Mouse (Mus musculus): Measurements from ENCODE around the gene Pla1a. TPM values are rescaled to one million over a fixed set of nuclear protein-coding genes. Genes with fewer than 3 reads are reported as not detected.

Gene Pla1a
- polyA plus RNA-seq, 1 experiment: 1.6 TPM

DNA sequence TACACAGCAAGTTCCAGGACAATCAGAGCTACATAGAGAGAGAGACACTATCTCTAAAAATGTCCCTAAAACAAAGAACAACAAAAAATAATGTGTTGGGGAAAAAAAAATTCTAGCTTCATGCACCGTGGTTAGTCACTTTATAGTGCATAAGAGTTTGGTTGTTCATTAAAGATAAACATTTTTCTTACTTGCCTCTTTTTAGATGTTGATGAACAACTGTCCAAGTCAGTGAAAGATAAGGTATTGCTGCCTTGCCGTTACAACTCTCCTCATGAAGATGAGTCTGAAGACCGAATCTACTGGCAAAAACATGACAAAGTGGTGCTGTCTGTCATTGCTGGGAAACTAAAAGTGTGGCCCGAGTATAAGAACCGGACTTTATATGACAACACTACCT lies 40.7 kb upstream of the Pla1a start:
- Histone ChIP-seq H3K27me3 (ENCODE audit: control insufficient read depth, insufficient read depth, low read length) (no peaks in the 10 kb centered on the region), H3K27ac (ENCODE audit: insufficient read depth, low read length) (no peak overlapping the region), H3K4me1 (ENCODE audit: control insufficient read depth, insufficient read depth, low read length) (0 out of 2 replicates have a peak, but pooled peaks cover 5% of the 10 kb centered on the region), H3K4me3 (replicated peaks; ENCODE audit: insufficient read depth, low read depth, low read length) (no peak overlapping the region)
- DNase-seq: no peak
- WGBS: 92% methylated on average over 5 of the region's 5 CpGs
- TF ChIP-seq CTCF (IDR thresholded peaks at IDR 0.05; ENCODE audit: borderline replicate concordance, insufficient read depth, low read depth, low read length) (no peak), POLR2A (IDR thresholded peaks at IDR 0.05; ENCODE audit: borderline replicate concordance, insufficient read depth, low read length) (no peak)

DNA sequence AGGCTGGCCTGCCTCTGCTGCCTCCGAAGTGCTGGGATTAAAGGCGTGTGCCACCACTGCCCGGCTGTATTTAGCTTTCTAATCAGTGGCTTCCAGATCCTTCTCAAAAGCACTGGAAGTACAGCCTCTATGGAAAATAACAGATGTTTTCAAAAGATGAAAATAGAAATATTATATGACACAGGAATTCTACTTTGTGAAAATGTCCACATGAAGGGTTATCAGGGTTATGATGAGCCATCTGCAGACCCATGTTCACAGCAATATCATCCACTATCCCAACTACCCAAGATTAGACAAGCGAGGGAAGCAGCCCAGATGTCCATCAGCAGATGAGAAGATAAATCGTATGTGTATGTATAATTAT lies 39.5 kb upstream of the Pla1a start:
- H3K4me3 ChIP-seq (replicated peaks; ENCODE audit: insufficient read depth, low read depth, low read length): no peak overlapping the region
- 93% methylated on average over 5 of the region's 5 CpGs for WGBS
- 0 out of 2 replicates have a peak, but pooled peaks cover 5% of the 10 kb centered on the region for H3K4me1 ChIP-seq (ENCODE audit: control insufficient read depth, insufficient read depth, low read length)
- TF ChIP-seq POLR2A (IDR thresholded peaks at IDR 0.05; ENCODE audit: borderline replicate concordance, insufficient read depth, low read length): no peak
- TF ChIP-seq CTCF (IDR thresholded peaks at IDR 0.05; ENCODE audit: borderline replicate concordance, insufficient read depth, low read depth, low read length): no peak
- DNase-seq: no peak
- no peak overlapping the region for H3K27ac ChIP-seq (ENCODE audit: insufficient read depth, low read length)
- H3K27me3 ChIP-seq (ENCODE audit: control insufficient read depth, insufficient read depth, low read length): no peaks in the 10 kb centered on the region

DNA sequence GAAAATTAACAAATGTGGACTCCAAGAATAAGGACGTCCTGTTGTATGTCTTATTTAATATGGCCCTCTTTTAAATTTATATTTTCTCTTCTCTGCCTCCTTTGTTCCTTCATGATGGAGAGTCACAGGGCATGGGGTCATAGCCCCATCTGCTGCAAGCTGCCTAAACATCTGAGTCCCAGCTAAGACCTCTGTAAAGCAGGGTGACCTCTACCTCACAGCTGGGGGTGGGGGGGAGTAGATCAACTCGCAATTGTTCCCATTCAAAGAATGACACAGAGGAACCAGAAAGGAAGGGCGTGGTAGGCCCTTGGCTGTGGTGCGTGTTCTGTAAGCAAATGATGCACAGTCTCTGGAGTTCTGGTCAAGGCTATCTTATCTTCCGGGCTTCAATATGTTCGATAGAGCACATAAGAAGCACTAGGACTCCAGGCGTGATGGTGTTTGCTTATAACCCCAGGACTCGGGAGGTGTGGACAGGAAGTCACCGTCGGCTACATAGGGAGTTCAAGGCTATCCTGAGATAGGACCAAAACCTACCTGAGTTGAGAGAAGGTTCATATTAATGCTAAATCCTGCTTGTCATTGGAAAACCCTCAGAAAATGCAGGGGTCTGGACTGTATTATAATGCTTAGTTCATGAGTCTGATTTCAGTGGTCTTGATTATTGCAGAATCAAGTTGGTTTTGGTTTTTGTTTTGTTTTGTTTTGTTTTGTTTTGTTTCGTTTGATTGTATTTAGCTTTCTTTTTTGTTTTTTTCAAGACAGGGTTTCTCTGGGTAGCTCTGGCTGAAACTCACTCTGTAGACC lies 39.0 kb upstream of the Pla1a start:
- no peak overlapping the region for H3K27ac ChIP-seq (ENCODE audit: insufficient read depth, low read length)
- no peak overlapping the region for H3K4me3 ChIP-seq (replicated peaks; ENCODE audit: insufficient read depth, low read depth, low read length)
- no peak for DNase-seq
- TF ChIP-seq CTCF (IDR thresholded peaks at IDR 0.05; ENCODE audit: borderline replicate concordance, insufficient read depth, low read depth, low read length) (no peak), POLR2A (IDR thresholded peaks at IDR 0.05; ENCODE audit: borderline replicate concordance, insufficient read depth, low read length) (no peak)
- WGBS: 79% methylated on average over 11 of the region's 11 CpGs
- no peaks in the 10 kb centered on the region for H3K27me3 ChIP-seq (ENCODE audit: control insufficient read depth, insufficient read depth, low read length)
- 0 out of 2 replicates have a peak, but pooled peaks cover under 1% of the 10 kb centered on the region for H3K4me1 ChIP-seq (ENCODE audit: control insufficient read depth, insufficient read depth, low read length)

DNA sequence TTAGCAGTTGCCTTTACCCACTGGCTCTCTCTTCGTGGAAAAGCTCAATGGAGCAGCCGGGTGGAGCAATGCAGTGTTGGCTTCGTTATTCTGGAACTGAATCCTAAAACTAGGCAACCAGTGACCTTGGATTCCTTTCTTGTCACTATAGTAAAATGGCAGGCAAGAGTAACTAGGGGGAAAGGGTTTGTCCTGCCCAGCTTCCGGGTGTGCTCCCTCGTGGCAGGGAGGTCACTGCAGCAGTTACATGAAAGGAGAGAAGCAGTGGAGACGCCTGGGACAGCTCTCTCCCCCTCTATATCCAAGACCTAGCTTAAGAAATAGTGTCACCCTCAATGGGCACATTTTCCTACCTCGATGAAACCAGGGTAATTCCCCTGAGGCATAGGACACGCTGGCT lies 36.5 kb upstream of the Pla1a start:
- no peaks in the 10 kb centered on the region for H3K4me1 ChIP-seq (ENCODE audit: control insufficient read depth, insufficient read depth, low read length)
- TF ChIP-seq CTCF (IDR thresholded peaks at IDR 0.05; ENCODE audit: borderline replicate concordance, insufficient read depth, low read depth, low read length): no peak
- TF ChIP-seq POLR2A (IDR thresholded peaks at IDR 0.05; ENCODE audit: borderline replicate concordance, insufficient read depth, low read length): no peak
- H3K4me3 ChIP-seq (replicated peaks; ENCODE audit: insufficient read depth, low read depth, low read length): no peak overlapping the region
- no peak overlapping the region for H3K27ac ChIP-seq (ENCODE audit: insufficient read depth, low read length)
- WGBS: 63% methylated on average over 8 of the region's 8 CpGs
- no peaks in the 10 kb centered on the region for H3K27me3 ChIP-seq (ENCODE audit: control insufficient read depth, insufficient read depth, low read length)
- DNase-seq: no peak

DNA sequence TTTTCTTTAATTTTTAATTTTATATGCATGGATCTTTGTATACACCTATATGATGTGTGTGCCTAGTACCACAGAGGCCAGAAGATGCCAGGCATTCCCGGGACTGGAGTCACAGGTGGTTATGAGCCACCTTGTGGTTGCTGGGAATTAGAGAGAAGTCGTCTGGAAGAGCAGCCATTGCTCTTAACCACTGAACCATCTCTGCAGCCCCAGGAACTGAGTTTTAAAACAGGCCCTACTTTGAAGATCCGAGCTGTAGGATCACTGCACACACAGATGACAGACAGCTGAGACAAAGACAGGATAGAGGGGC lies 35.7 kb upstream of the Pla1a start:
- Histone ChIP-seq H3K4me3 (replicated peaks; ENCODE audit: insufficient read depth, low read depth, low read length) (no peak overlapping the region), H3K4me1 (ENCODE audit: control insufficient read depth, insufficient read depth, low read length) (no peaks in the 10 kb centered on the region), H3K27me3 (ENCODE audit: control insufficient read depth, insufficient read depth, low read length) (no peaks in the 10 kb centered on the region), H3K27ac (ENCODE audit: insufficient read depth, low read length) (no peak overlapping the region)
- no peak for TF ChIP-seq CTCF (IDR thresholded peaks at IDR 0.05; ENCODE audit: borderline replicate concordance, insufficient read depth, low read depth, low read length)
- no peak for TF ChIP-seq POLR2A (IDR thresholded peaks at IDR 0.05; ENCODE audit: borderline replicate concordance, insufficient read depth, low read length)
- 27% methylated on average over 3 of the region's 3 CpGs for WGBS
- no peak for DNase-seq

DNA sequence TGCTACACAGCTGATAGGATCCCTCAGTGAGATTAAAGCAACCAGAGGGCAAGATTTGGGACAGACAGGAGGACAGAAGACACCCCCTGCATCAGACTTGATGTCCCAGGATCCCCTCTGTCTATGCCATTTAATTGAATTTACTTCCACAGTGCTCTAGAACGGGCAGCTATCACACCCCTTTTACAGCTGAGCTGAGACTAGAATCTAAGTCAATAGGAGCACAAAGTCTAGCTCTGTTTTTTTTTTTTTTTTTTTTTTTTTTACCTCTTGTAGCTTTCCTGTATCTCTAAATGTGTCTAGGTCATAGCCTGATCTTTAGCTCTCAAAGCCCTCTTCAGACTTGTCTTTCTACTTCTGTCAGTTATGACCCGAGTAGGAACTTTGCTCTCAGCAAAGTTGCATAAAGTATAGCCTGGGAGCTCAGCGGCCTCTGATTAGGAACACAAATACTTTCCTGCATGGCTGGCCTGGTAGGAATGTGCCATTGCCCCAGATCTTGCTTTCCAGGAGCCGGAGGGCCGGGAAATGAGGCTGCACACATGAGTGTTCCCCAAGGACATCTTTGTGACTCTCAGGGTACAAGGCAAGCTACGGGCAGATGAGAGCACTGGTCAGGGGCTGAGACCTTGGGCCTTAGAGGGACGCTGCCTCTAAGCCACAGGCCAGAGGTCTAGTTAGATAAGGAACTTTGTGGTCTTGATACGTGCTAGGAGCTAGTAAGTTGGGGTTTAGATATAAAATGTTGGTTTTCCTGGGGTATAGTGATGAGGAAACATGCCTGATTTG lies 35.2 kb upstream of the Pla1a start:
- 83% methylated on average over 8 of the region's 8 CpGs for whole genome bisulfite sequencing
- no peak for DNase-seq
- no peaks in the 10 kb centered on the region for H3K4me1 ChIP-seq (ENCODE audit: control insufficient read depth, insufficient read depth, low read length)
- H3K27me3 ChIP-seq (ENCODE audit: control insufficient read depth, insufficient read depth, low read length): no peaks in the 10 kb centered on the region
- H3K4me3 ChIP-seq (replicated peaks; ENCODE audit: insufficient read depth, low read depth, low read length): no peak overlapping the region
- TF ChIP-seq CTCF (IDR thresholded peaks at IDR 0.05; ENCODE audit: borderline replicate concordance, insufficient read depth, low read depth, low read length): no peak
- TF ChIP-seq POLR2A (IDR thresholded peaks at IDR 0.05; ENCODE audit: borderline replicate concordance, insufficient read depth, low read length): no peak
- no peak overlapping the region for H3K27ac ChIP-seq (ENCODE audit: insufficient read depth, low read length)

DNA sequence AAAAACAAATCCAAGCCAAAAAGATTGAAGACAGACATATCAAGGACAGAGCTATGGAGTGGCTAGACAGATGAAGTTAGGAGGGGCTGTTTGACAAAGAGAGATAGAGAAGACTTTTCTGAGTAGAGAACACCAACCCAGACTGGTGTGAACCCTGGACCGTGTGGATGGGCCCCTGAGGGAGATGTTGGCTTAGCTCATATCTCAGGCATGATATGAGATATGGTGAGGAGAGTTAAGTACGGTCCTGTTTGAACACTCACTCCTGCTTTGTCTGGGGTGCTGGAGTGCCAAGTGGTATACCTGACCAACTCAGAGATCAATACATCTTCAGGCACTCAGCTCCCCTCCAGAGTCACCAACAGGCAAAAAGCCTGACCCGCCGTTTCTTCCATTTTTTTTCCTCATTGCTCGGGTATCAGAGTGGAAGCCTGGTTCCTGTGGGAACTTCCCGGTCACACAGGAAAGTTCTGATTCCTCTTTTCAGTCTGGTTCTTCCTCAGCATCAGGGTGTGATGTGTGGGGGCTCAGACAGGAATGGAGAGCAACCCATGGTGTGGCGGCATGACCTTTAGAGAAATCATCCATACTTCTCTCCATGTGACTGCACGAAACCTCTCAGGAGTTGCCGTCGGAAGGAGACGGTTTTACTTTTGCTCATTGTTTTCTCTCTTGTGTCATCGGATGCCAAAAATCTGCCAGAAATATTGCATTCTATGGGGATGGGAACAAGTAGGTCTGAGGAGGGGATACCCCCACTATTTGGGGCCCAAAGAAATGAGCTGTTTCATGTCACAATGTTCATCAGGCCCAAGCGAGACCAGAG lies 34.4 kb upstream of the Pla1a start:
- Histone ChIP-seq H3K4me3 (replicated peaks; ENCODE audit: insufficient read depth, low read depth, low read length) (no peak overlapping the region), H3K27me3 (ENCODE audit: control insufficient read depth, insufficient read depth, low read length) (no peaks in the 10 kb centered on the region), H3K4me1 (ENCODE audit: control insufficient read depth, insufficient read depth, low read length) (no peaks in the 10 kb centered on the region), H3K27ac (ENCODE audit: insufficient read depth, low read length) (no peak overlapping the region)
- WGBS: 80% methylated on average over 13 of the region's 13 CpGs
- TF ChIP-seq POLR2A (IDR thresholded peaks at IDR 0.05; ENCODE audit: borderline replicate concordance, insufficient read depth, low read length): no peak
- TF ChIP-seq CTCF (IDR thresholded peaks at IDR 0.05; ENCODE audit: borderline replicate concordance, insufficient read depth, low read depth, low read length): no peak
- no peak for DNase-seq

Measured in cerebellum, adult 2 months (tissue).